Mouse (Mus musculus) adrenal gland, postnatal 25 days (tissue): ENCODE data around the gene Snx20. TPM values are rescaled to one million over a fixed set of nuclear protein-coding genes. Genes with fewer than 3 reads are reported as not detected.

Experiments used
- DNase-seq: peaks from one replicate; pipeline ENCODE4 v3.0.0; 2021; ENCODE audit warnings: mixed read lengths
- total RNA-seq: library from RNA; stranded (reverse); gene quantifications from 2 replicates; pipeline ENCODE4 v1.2.3, GENCODE M21; 2021

Snx20 gene
- total RNA-seq, 1 experiment from 2014 or later = 1.3 TPM

DNA sequence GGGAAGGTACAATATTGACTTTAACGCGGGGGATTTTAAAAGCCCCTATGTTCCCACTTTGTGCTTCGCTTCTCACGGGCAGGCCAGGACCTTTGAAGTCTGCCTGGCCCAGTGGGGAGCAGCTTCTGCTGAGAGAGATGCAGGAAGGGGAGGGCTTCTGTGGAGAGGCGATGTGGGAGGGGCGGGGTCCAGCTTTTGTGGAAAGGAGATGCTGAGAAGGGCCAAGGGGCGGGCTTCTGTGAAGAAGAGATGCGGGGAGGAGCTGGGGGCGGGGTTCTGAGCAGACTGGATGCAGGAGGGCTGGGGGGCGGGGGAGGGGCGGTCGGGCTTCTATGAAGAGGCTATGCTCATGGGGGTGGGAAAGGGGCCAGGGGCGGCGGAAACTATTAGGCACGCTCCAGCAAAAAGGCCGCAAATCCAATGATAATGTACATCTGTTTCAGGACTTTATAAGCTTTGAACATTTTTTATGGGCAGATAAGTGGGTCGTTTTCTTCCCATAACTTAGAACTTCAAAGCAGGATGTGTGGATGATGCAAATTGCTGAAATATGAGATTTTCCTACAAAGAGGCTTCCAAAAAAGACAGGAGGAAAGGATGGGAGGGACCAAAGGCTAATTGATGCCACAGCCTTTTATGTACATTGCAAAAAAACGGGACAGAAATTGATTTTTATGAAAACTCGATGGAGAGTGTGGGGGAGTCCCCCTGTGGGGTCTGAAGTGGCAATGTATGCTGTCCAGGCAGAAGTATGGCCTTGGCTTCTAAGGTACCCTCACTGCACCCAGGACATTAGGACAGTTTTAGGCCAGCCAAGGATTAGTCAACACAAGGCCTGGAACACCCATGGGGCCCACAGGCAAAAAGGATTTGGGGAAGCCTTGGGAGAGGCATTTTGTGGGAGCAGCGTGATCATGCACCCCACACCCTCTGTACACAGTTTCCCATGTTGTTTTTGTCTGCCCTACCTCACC lies 31.6 kb downstream of the Snx20 start:
- peak; percentile 56 for DNase-seq

DNA sequence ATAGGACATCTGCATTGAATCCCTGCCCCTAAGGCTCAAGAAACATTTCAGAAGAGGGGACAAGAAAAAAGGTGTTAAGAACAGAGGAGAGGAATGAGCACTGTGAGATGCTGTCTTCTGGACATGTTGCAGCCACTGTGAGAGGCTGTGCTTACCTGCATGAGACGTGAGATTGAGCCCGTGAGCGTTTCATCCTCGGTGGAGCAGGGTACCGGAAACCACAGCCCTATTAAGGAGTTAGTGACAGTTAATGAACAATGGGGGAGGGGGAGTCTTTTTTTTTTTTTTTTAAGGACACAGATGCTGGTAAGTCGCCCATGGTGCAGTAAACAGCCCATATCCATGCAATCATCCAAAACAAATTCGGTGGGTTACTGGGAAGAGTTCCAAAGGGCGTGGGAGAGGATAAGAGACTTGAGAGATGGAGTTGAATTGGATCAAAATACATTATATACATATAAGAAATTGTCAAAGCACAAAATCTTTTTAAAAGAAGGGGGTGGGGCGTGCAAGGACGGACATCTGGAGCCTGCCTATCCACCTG lies 32.4 kb downstream of the Snx20 start:
- DNase-seq = no peak

DNA sequence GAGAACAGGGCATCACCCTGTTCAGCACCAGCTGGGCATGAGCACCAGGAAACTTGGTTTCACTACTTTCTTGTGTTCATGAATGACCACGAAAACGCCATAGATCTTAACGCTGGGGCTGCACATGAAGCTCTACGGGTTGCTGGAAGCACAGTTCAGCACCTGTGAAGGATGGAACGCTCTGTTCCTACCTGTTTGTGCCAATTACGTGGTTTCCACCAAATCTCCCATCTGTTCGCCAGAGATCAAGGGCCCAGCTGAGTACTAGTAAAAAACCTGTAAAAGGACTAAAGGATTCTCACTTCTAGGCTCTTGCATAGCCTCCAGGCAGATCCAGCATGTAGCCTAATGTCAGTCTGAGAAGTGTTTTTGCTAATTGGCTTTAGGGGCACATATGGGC lies 36.4 kb downstream of the Snx20 start:
- DNase-seq = no peak

DNA sequence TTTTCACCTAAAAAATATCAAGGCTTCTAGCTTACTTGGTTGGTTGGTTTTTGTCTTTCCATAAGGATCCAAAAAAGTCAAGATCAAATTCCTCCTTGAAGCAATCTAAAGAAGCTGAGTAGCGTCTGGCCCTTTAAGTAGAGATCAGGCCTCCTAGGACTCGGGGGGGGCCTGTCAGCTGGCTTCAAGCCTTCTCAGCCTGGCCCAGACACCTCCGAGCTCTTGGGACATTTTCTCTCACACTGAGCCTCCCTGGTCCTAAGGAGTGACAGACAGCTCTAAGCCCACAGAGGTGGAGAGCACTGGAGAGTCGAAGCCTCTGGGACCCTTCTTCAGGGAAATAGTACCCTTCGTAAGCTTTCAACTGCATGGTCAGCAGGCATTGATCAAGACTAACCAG lies 37.4 kb downstream of the Snx20 start:
- DNase-seq = no peak

DNA sequence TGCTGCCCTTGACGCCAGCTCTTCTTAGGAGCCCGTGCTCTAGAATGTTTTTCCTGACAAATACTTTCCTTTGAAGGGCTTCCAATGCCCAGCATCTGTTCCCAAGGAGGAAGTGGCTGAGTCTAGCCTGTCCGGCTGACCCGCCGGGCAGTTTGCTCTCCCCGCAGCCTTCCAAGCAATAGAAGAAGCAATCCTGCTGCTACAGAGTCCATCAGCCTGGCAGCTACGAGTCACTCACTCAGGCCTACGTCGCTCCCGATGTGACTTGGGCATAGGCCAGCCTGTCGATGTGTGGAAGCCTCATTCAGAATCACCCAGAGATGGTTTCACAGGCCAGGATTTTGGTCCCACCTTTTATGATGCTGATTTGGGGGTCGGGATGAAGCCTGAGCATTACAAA lies 39.9 kb downstream of the Snx20 start:
- DNase-seq = no peak

DNA sequence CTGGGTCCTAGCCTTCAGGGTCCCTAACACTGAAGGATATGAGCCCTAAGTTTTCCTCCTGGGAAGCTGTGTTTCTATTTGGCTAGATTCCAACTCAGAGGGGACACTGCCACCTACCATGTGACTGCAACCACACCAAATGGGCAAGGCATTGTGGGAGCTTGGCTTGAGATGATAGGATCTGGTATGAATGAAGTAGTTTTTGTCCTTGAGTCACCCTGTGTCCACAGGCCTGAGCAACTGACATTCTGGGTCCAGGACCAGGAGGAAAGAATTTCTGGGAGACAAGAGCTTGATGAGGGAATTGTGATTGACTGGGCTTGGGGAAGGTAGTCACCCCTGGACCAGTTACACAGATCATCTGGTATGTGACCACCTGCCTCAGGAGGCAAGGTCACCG lies 42.0 kb downstream of the Snx20 start:
- no peak for DNase-seq

DNA sequence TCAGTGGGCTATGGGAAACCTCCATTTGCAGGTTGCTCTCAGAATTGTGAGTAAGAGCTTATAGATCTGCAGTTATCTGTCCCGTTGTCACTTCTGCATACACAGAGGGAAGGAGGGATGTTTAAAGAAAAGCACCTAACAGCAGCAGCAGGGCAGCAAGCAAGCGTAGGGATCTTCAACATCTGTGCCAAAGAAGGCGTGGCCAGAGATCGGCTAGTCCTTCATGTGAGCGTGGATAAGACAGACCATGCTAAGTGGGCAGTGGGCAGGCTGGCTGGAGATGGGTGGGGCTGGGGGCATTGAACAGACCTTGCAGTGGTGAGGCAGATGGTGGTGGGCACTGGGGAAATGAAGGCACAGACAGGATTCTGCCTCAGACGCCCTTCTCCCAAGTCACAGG lies 45.7 kb downstream of the Snx20 start:
- DNase-seq = no peak

DNA sequence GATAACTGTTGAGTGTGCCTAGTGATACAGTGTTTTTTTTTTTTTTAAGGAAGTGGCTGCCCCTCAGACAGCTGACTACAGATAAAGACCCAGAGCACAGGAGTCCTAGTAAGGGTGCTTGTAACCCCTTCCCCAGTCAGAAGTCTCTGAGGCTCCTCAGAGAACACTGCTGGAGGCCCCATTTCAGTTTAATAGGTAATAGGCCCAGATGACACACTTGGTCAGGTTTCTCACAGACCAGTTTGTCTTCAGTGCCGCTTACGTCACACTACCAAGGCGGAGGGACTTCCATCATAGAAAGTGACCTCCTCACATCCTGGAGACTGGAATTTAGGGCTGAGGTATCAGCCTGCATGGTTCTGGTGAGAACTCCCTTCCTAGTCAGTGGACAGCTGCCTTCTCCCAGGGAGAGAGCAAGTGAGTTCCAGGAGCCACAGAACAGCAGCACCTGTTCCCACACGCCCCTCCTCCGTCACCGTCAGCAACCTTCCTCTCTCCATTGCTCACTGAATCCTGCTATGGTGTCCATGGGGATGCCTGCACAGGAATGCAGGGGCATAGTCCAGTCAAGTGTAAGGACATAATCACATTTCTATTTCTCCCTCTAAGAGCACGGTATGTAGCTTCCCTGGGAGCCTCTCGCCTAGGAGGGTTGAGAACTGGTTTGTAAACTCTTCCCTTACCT lies 47.6 kb downstream of the Snx20 start:
- DNase-seq = no peak

DNA sequence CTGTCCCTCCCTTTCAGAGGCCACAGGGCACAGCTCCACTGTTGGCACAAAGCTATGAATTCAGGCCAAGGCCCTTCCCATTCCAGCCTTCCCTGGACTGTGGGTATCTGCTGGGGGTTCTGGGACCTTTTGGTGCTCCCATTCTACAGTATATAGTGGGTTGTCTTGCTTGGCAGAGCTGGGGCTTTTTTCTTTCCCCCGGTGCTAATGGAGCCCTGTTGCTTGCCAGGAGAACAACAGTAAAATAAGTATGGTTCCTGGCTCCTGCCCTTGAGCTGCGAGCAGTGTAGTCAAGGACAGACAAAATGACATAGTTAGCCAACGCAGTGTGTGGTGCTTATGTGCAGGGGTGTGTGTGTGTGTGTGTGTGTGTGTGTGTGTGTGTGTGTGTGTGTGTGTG lies 52.1 kb downstream of the Snx20 start:
- DNase-seq = no peak

DNA sequence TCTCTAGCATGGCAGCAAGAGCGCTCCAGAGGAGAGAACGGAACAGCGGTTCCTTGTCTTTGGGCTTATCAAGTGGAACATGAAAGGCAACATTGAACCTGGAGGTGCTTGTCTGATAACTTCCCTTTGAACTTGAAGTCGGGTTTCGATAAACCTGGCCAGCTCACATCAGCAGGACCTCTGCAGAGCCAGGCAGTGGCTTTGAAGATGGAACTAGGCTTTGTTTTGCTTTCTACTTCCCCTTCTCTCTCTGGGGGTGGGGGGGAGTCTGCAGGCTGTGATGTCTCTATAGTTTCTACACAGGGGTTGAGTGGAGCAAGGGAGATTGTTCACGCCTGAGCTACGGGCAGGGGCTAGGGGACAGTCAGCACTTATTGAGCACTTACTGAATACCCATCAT lies 55.1 kb downstream of the Snx20 start:
- DNase-seq = no peak

DNA sequence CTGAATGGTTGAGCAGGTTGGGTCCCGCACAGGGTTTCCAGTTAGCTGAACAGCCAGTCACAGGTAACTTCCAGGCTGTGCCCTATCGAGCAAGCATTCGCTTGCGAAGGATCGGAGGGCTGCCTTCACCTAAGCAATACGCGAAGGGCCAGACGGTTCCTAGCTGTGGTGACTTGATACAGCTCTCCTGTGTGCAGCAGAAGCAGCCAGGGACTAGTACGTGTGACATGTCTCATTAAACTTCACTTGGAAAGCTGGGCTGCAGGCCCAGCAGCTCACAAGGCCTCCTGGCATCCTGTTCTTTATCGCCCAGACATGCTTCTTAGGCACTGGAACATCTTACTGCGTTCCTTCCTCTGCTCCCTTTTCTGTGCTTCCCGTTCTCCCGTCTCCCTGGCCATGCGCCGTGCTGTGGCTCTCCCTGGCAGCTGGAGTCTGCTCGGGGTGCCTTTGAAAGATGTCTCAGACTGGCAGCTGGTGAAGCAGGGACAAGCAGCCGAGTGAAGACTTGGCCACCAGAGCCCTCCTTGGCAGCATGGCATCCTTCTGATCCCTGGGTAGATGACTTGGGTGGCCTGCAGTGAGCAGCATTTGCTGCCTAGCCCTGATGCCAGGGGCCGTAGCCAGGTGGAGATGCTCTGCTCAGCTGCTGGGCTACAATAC lies 56.1 kb downstream of the Snx20 start:
- DNase-seq = no peak

DNA sequence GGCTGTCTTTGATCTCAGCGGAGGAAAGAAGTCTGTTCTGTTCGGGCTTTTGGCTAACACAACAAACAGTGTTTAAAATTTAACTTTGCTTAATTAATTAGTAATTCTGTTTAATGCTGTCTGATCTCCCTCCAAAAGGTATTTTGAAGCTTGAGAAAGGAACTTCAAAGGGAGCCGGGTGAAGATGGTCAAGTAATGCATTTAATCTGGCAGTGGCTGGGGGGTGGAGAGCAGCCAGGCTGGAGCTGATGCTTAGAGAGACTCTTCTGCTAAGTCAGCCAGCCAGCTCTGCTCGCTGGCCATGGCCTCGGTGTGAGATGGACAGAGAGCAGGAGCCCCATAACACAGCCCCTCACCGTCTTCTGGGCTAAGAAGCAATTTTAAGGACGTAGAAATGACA lies 56.7 kb downstream of the Snx20 start:
- DNase-seq = no peak

DNA sequence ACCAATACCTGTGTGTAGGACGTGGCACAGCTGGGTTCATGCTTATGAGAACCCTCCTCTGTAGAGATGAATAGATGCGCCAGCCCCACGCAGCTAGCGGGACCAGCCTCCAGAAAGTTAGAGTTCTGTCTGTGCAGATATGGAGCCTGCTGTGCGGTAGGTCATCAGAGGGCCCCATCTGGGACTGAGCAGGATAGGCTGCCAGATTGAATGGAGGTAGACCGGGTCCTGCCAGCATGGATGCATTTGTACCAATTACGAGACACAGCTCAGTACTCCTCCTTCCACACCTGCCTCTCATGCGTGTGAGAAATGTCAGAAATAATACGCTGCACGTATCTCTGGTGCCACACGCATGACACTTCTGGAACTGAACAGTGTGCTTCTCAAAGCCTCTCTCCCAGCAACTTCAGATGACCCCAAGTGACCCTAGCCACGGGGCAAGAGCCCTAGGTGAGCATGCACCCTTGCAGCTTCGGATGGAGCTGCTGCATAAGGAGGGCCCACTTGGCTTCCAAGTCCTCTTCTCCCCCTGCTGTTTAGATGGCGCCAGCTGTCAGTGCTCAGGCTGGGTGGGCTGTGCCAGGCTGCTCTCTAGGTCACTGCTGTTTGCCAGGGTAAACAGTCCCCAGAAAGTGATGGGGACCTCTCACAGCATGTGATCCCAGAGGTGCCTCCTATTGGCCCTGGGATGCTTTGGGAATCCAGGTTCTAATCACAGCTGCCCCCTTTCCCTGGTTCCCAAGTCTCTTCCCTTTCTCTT lies 57.3 kb downstream of the Snx20 start:
- DNase-seq = no peak

DNA sequence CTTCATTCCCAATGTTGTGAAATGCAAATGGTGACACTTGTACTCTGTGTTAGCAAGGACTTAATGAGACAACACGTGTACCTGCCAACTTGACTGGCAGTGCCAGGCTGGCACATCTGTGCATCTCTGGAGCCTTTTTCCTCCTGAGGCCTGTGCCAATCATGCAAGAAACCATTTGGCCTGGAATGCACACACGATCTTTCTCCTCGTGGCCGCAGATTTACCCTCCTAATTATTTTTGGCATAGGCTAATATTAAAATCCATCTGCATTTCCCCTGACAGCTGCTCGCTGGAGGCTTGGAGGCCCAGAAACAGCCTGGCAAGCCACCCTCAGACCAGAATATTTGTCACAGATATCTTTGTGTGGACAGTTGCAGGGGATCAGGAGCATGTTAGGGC lies 58.3 kb downstream of the Snx20 start:
- no peak for DNase-seq

Other genes starting within 250 kb of the Snx20 start
- 44.0 and 44.8 TPM in 2 replicates for gene Nkd1, start 114.8 kb downstream of the Snx20 start, total RNA-seq
- 0.38 and 0.61 TPM in 2 replicates for gene Nod2, start 11.2 kb upstream of the Snx20 start, total RNA-seq
- gene Cyld, start 60.9 kb upstream of the Snx20 start, total RNA-seq = 58.5 and 66.5 TPM in 2 replicates